Mouse (Mus musculus) embryonic fibroblast, embryonic 13.5 days (primary cell): ENCODE results near the gene Gosr2.

ENCODE experiments used
- CTCF ChIP-seq: IDR thresholded peaks from 2 replicates; pipeline ENCODE4 v1.5.1; 2011; ENCODE audit warnings: mild to moderate bottlenecking, control low read depth, low read length, moderate library complexity, borderline replicate concordance; ENCODE audit not compliant: insufficient read depth
- POLR2A ChIP-seq: IDR thresholded peaks from 2 replicates; pipeline ENCODE4 v1.6.1; 2011; ENCODE audit warnings: low read depth, mild to moderate bottlenecking, control low read depth, low read length, moderate library complexity

DNA sequence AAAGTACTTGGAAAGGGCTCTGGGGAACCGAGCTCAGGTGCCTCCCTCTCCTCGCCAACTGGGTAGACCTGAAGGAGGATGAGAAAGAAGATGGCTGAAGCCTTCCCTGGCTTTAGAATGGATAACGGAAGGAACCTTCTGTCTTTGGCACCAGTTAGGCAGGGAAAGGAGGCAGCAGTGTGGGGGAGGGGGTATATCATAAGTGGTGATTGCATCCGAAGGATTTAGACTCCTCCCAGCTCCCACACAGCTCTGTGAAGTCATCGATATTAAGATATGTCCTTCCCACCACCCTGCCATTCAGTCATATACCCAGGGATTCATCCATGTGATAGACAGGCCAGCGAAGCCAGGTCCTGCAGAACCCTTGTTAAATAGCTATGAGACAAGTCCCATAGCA is 46.3 kb downstream of the Gosr2 start:
- TF ChIP-seq CTCF (no peak), POLR2A (no peak)
